Mouse (Mus musculus) stomach, postnatal 0 days (tissue): Measurements from ENCODE around the gene Eif4ebp2. TPM values are rescaled to one million over a fixed set of nuclear protein-coding genes. Genes with fewer than 3 reads are reported as not detected.

Experiments
- ATAC-seq: fragments of 200-750 bp; cut with Nextera tagmentation; 2 replicates; pipeline ENCODE4 v1.8.0; 2017; ENCODE audit not compliant: low FRiP score, low TSS enrichment
- DNase-seq: peaks from one replicate; pipeline ENCODE4 v3.0.0-alpha.2; 2016; ENCODE audit warnings: low spot score
- H3K27ac ChIP-seq: fragments of 300-500 bp; sonication (generic); replicated peaks from 2 replicates; pipeline ENCODE4 v1.5.1; 2014; ENCODE audit warnings: mild to moderate bottlenecking, control low read depth
- H3K27me3 ChIP-seq: fragments of 300-500 bp; sonication (generic); 2 replicates; pipeline ENCODE4 v1.6.1; 2014; ENCODE audit warnings: low read length; ENCODE audit not compliant: control insufficient read depth, insufficient read depth
- H3K36me3 ChIP-seq: fragments of 300-500 bp; sonication (generic); 2 replicates; pipeline ENCODE4 v1.6.1; 2014; ENCODE audit warnings: low read length, mixed read lengths; ENCODE audit not compliant: control insufficient read depth, insufficient read depth
- H3K4me1 ChIP-seq: fragments of 300-500 bp; sonication (generic); replicated peaks from 2 replicates; pipeline ENCODE4 v1.6.1; 2014; ENCODE audit warnings: antibody characterized with exemption; ENCODE audit not compliant: control insufficient read depth, insufficient read depth
- H3K4me2 ChIP-seq: fragments of 300-500 bp; sonication (generic); replicated peaks from 2 replicates; pipeline ENCODE4 v1.6.1; 2014; ENCODE audit warnings: low read depth, mild to moderate bottlenecking, control low read depth, moderate library complexity
- H3K4me3 ChIP-seq: fragments of 300-500 bp; sonication (generic); 2 replicates; pipeline ENCODE4 v1.5.1; 2014; ENCODE audit warnings: low read depth, low read length, control low read depth
- H3K9ac ChIP-seq: fragments of 300-500 bp; sonication (generic); 2 replicates; pipeline ENCODE4 v1.6.1; 2014; ENCODE audit warnings: mild to moderate bottlenecking, low read length, control low read depth, mixed read lengths
- H3K9me3 ChIP-seq: fragments of 300-500 bp; sonication (generic); 2 replicates; pipeline ENCODE4 v1.6.1; 2016; ENCODE audit warnings: low read length; ENCODE audit not compliant: control insufficient read depth
- CTCF ChIP-seq: IDR thresholded peaks from 2 replicates; pipeline ENCODE4 v1.5.1; 2016; ENCODE audit warnings: antibody characterized with exemption, low read depth, mild to moderate bottlenecking, moderate library complexity
- EP300 ChIP-seq: optimal IDR thresholded peaks from 2 replicates; pipeline ENCODE3; 2016; ENCODE audit warnings: antibody characterized with exemption
- WGBS: fragments of 180-500 bp; shearing (Covaris S2); extraction: QIAGEN DNeasy Blood & Tissue Kit; methylation state at CpG from one replicate; pipeline ENCODE4 v1.1.7; 2014; 5-methylcytosine and 5-hydroxymethylcytosine counted together
- polyA plus RNA-seq: library from polyadenylated mRNA; unstranded; fragments of >200 nt; fragmentation: Nextera tagmentation; extraction: Ambion mirVana; gene quantifications from 2 replicates; pipeline ENCODE4 v1.2.1, GENCODE M21; 2015

The Eif4ebp2 gene
- polyA plus RNA-seq, 1 experiment from 2014 or later: 47.7 TPM

DNA sequence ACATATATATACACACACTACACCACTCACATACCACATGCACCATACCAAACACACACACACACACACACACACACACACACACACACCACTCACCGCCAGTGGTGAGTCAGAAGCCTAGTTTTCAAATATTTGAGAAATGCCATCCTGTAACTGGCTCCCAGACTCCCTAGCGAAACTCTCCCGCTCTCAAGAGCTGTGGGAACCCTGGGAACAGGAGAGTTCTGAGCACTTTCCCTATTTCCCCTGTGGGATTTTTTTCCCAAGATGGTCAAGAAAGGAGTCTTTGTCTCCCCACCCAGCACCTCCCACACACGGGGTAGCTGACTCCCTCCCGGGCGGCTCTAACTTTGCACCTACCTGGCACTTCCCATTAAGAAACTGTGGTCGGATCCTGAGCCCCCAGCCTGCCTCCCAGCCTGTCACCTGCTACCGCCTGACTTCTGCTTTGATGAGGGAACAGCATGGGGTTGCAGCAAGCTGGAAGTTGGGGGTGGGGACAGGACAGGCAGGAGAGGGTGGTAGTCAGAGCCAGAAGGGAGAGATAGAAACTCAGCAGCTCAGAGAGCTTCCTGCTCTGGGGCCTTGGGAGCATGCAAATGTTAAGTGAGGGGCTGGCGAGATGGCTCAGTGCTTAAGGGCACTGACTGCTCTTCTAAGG, 57.9 kb downstream of the Eif4ebp2 start:
- H3K36me3 ChIP-seq: no peaks in the 10 kb centered on the region
- ATAC-seq (peak; percentile 82), DNase-seq (peak; percentile 77)
- 16% methylated on average over 9 of the region's 9 CpGs for WGBS
- no peak overlapping the region for H3K4me3 ChIP-seq
- peak overlapping the region; percentile 20; the same call in 1 of the 2 replicates for H3K27ac ChIP-seq
- no peak overlapping the region for H3K9ac ChIP-seq
- H3K27me3 ChIP-seq: no peaks in the 10 kb centered on the region
- 0 out of 2 replicates have a peak, but pooled peaks cover 2% of the 10 kb centered on the region for H3K4me1 ChIP-seq
- no peaks in the 10 kb centered on the region for H3K9me3 ChIP-seq
- TF ChIP-seq EP300 (no peak), CTCF (no peak)
- no peak overlapping the region; the same call in 1 of the 2 replicates for H3K4me2 ChIP-seq

DNA sequence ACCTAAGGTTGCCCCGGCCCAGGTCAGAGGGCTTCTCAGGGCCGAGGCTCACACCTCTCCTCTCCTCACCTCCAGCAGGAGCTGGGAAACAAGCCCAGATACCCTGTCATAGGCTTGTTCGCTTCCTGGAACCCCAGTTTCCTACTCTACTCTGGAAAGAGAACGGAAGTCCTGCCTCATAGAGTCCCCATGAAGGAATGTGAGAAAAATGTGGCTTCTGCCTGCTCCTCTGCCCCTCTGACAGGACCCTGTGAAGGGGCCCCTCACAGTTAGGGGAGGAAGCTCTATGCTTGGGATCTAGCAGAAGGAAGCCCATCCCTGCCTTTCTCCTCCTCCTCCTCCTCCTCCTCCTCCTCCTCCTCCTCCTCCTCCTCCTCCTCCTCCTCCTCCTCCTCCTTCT, 59.9 kb downstream of the Eif4ebp2 start:
- no peak overlapping the region for H3K9ac ChIP-seq
- DNase-seq (no peak), ATAC-seq (no peak)
- no peak overlapping the region for H3K4me2 ChIP-seq
- no peaks in the 10 kb centered on the region for H3K9me3 ChIP-seq
- no peak overlapping the region for H3K27ac ChIP-seq
- TF ChIP-seq CTCF (no peak), EP300 (no peak)
- WGBS: 25% methylated on average over 4 of the region's 4 CpGs
- H3K4me3 ChIP-seq: no peak overlapping the region
- no peaks in the 10 kb centered on the region for H3K27me3 ChIP-seq
- 0 out of 2 replicates have a peak, but pooled peaks cover 2% of the 10 kb centered on the region for H3K4me1 ChIP-seq
- no peaks in the 10 kb centered on the region for H3K36me3 ChIP-seq

DNA sequence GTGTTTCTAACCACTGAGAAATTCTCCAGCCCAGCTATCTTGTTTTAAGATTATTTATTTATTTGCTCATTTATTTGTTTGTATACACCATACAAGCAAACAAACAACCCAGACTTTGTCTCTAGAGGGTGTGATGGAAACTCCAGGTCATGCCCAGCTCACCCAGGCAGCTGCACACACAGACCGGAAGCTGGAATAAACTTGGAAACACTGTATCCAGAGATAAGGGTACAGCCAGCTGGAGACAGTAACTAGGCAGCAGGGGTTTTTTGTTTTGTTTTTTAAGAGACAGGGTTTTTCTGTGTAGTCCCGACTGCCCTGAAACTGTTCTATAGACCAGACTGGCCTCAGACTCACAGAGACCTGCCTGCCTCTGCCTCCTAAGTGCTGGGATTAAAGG, 62.3 kb downstream of the Eif4ebp2 start:
- Histone ChIP-seq H3K4me1 (0 out of 2 replicates have a peak, but pooled peaks cover 2% of the 10 kb centered on the region), H3K9ac (no peak overlapping the region), H3K36me3 (no peaks in the 10 kb centered on the region), H3K27ac (no peak overlapping the region), H3K27me3 (no peaks in the 10 kb centered on the region), H3K9me3 (no peaks in the 10 kb centered on the region), H3K4me2 (no peak overlapping the region), H3K4me3 (no peak overlapping the region)
- no peak for DNase-seq
- WGBS: 55% methylated on average over 2 of the region's 2 CpGs
- ATAC-seq: no peak
- TF ChIP-seq EP300 (no peak), CTCF (no peak)

DNA sequence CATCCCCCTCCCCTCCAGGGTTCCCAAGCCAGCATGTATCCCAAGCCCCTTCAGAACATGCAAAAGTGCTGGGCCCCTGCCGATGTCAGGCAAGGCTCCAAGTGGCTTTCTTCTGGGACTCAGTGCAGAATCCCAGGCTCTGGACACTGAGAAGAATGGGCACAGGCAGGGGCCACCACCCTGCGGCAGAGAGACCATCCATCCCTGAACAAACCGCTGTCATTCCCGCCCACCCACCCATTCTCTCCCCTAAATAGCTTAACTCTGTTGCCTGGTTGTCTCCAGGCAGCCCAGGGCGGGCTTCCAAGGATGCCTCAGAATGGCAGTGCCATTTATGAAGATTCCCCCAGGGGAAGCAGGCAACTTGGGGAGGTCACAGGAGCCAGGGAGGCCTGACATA, 63.4 kb downstream of the Eif4ebp2 start:
- Histone ChIP-seq H3K4me2 (no peak overlapping the region), H3K4me1 (no peaks in the 10 kb centered on the region), H3K27ac (no peak overlapping the region), H3K4me3 (no peak overlapping the region), H3K36me3 (no peaks in the 10 kb centered on the region), H3K9ac (no peak overlapping the region), H3K27me3 (no peaks in the 10 kb centered on the region), H3K9me3 (no peaks in the 10 kb centered on the region)
- ATAC-seq (no peak), DNase-seq (no peak)
- TF ChIP-seq EP300 (no peak), CTCF (no peak)
- 71% methylated on average over 5 of the region's 5 CpGs for WGBS

DNA sequence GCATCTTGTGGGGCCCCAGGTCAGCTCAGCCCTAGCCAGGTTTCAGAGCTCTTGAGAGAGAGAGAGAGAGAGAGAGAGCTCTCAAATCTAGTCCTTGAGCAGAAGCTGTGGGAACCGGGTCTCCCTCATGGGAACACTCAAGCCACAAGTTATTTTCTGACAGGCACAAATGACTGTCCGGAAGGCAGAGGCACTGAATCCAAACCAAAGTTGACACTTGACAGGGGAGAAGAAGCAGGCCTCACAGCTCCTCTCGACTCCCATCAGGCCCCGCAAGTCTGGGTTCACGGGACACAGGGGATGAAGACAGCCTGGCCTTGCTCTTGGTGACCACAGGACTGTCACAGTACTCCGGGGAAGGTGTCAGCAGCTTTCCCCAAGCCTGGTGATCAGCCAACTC, 66.2 kb downstream of the Eif4ebp2 start:
- no peaks in the 10 kb centered on the region; the same call in 1 of the 2 replicates for H3K36me3 ChIP-seq
- H3K4me3 ChIP-seq: no peak overlapping the region
- TF ChIP-seq EP300 (no peak), CTCF (no peak)
- H3K9me3 ChIP-seq: no peaks in the 10 kb centered on the region
- H3K4me2 ChIP-seq: no peak overlapping the region
- WGBS: 55% methylated on average over 6 of the region's 6 CpGs
- DNase-seq: no peak
- no peak overlapping the region for H3K27ac ChIP-seq
- ATAC-seq: no peak
- peaks cover 9% of the 10 kb centered on the region for H3K4me1 ChIP-seq
- H3K9ac ChIP-seq: no peak overlapping the region
- no peaks in the 10 kb centered on the region for H3K27me3 ChIP-seq

DNA sequence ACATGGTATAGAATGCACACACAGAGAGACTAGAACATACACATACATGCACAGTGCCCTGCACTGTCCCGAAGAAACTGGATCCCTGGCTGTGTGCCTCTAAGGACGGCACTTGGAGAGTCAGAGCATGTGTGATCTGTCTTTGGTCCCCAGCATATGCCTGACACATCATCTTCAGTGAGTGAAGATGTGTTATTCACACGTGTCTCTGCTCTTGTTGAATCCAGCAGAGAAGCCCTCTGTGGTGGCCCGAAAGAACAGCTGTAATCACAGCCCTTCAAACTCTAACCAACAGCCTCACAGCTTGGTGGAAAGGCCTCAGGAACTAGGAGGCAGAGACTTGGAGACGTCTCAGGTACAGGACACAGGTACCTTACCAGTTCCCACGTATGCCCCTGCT, 67.3 kb downstream of the Eif4ebp2 start:
- no peak for ATAC-seq
- DNase-seq: no peak
- WGBS: 79% methylated on average over 6 of the region's 6 CpGs

More for the DNA sequence above, 67.3 kb downstream of the Eif4ebp2 start:
- TF ChIP-seq CTCF: no peak
- TF ChIP-seq EP300: no peak
- Histone ChIP-seq H3K27me3 (no peaks in the 10 kb centered on the region), H3K4me2 (no peak overlapping the region), H3K4me3 (no peak overlapping the region), H3K9me3 (no peaks in the 10 kb centered on the region), H3K9ac (no peak overlapping the region), H3K4me1 (peaks cover 9% of the 10 kb centered on the region), H3K36me3 (no peaks in the 10 kb centered on the region; the same call in 1 of the 2 replicates), H3K27ac (no peak overlapping the region)
